Mouse (Mus musculus) layer of hippocampus, adult 9-10 months (tissue): ENCODE measurements at regions not wholly inside any gene's neighbourhood (a gene's known extent, or its start where the extent isn't known, plus 50 kb on each side); places are given as distances from the start of the nearest gene placed in this dataset.
A peak's percentile ranks its signal among the peaks of the same experiment; 100 is the strongest.
"Not testable (repeated sequence)": the region's sequence is repeated elsewhere in the genome, so short reads cannot be mapped to it uniquely, and the experiment has no call there.

ENCODE experiments used
- DNase-seq: peaks from one replicate; pipeline ENCODE4 v3.0.0; 2022; ENCODE audit warnings: low spot score

DNA sequence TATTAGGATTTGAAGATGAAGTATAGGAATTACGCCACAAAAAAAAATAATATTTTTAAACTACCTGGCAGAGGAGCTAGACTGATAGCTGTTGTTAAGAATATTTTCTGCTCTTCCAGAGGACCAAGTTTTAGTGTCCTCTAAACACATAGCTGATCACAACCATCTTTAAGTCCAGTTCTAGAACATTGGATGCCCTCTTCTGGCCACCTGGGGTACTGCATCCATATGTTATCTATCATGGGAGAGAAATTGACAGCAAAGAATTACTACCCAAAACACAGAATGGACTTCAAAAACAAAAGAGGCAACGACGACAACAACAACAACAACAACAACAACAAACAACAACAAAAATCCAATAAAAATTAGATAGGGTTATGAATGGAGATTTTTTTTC lies 71.0 kb upstream of the Prl4a1 start:
- DNase-seq = peak; percentile 30

DNA sequence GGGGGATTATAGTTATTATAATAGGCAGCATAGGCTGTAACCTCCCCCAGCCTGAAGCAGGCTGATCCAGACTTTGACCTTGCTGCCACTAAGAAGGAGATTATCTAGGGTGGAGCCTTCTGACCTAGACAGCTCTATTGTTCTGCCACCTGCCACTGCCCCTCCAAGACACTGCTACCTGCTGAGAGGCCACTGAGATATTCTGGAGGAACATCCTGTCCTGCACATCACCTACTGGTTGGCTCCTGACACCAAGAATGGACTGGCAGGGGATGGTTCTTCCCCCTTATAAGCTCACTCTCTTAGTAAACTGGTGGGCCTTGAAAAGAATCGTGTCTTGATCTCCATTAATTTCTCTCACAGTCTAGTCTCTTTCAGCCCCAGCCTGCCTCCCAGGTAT lies 55.6 kb upstream of the Prl4a1 start:
- not testable (repeated sequence) for DNase-seq

- not testable (repeated sequence) for DNase-seq
Measured at GRCm38 (mm10) chr13:27962381-27962780, 53.6 kb upstream of the Prl4a1 start.

- not testable (repeated sequence) for DNase-seq
Measured at GRCm38 (mm10) chr13:27966021-27966420, 50.0 kb upstream of the Prl4a1 start.
